Mouse (Mus musculus) layer of hippocampus, postnatal 10 days (tissue): Measurements from ENCODE around the gene Ptpru. TPM values are rescaled to one million over a fixed set of nuclear protein-coding genes. Genes with fewer than 3 reads are reported as not detected.

Experiments used
- total RNA-seq, 2 experiments: library from RNA; stranded (reverse); gene quantifications; 2 replicates each; pipeline ENCODE4 v1.2.3; 2021

Ptpru gene
- total RNA-seq, 2 experiments from 2014 or later = 79.5 to 85.9 TPM

Other genes with a start within 250 kb of the Ptpru start
- 10 to 100 TPM; 33.8 to 38.2 TPM for gene Mecr, start 5.2 kb upstream of the Ptpru start, total RNA-seq
- gene Srsf4, start 35.3 kb upstream of the Ptpru start, total RNA-seq = 10 to 100 TPM; 74.4 to 77.1 TPM
- 1 to 10 TPM; 1.8 to 2.4 TPM for gene Tmem200b, start 83.5 kb upstream of the Ptpru start, total RNA-seq
- gene Gm10300, start 236.4 kb upstream of the Ptpru start, total RNA-seq = not detected
- gene Epb41, start 237.0 kb upstream of the Ptpru start, total RNA-seq = 10 to 100 TPM; 30.2 to 33.7 TPM